ENCODE assay signal across 9 mouse cellular contexts in genomic region chr16:23272521-23273230, GRCm38 (mm10). TPM values are rescaled to one million over a fixed set of nuclear protein-coding genes. Genes with fewer than 3 reads are reported as not detected.
DNase-seq lines count a peak whose midpoint lies in the region; ATAC-seq and TF ChIP-seq lines count a peak whose summit lies in the region.
"Had no signal": no experiment of that assay in that cellular context is flagged by ENCODE, and none has a peak within 500 bp of the region (broad histone marks: within the 10 kb centered on the region; RNA-seq: fewer than 3 reads in every experiment).

No protein-coding gene starts in this region.

- H3K4me1 ChIP-seq in kidney, postnatal 0 days (replicated peaks; ENCODE audit: insufficient read depth, low read length), result peaks cover 29% of the 10 kb centered on the region
- H3K4me1 ChIP-seq in kidney, embryonic 14.5 days (ENCODE audit: control insufficient read depth, insufficient read depth, low read length), result peaks cover 34% of the 10 kb centered on the region
- H3K4me1 ChIP-seq in E14TG2a.4 (replicated peaks; ENCODE audit: low read depth, low read length), result peaks cover 63% of the 10 kb centered on the region
- H3K4me1 ChIP-seq in hindbrain, embryonic 16.5 days (ENCODE audit: control insufficient read depth, insufficient read depth, low read depth, low read length), result peaks cover 14% of the 10 kb centered on the region

- H3K9ac ChIP-seq in kidney, postnatal 0 days (ENCODE audit: low read depth, low read length), result no peak overlapping the region
- H3K9ac ChIP-seq in kidney, embryonic 14.5 days (ENCODE audit: low read depth, low read length), result no peak overlapping the region
- no peak overlapping the region for H3K9ac ChIP-seq in hindbrain, embryonic 16.5 days (ENCODE audit: low read depth, low read length)
- H3K9ac ChIP-seq: limb, embryonic 13.5 days had no signal

- WGBS in kidney, postnatal 0 days, result 52% methylated on average over 9 of the region's 9 CpGs
- WGBS in kidney, embryonic 14.5 days, result 46% methylated on average over 9 of the region's 9 CpGs
- 59% methylated on average over 9 of the region's 9 CpGs for WGBS in hindbrain, embryonic 16.5 days

- no peaks in the 10 kb centered on the region for H3K36me3 ChIP-seq in kidney, postnatal 0 days (ENCODE audit: insufficient read depth, low read length)
- H3K36me3 ChIP-seq in kidney, embryonic 14.5 days (ENCODE audit: control insufficient read depth, insufficient read depth, low read length), result no peaks in the 10 kb centered on the region
- no peaks in the 10 kb centered on the region for H3K36me3 ChIP-seq in E14TG2a.4 (ENCODE audit: insufficient read depth, low read length)
- H3K36me3 ChIP-seq in hindbrain, embryonic 16.5 days (ENCODE audit: control insufficient read depth, insufficient read depth, low read length), result no peaks in the 10 kb centered on the region
- H3K36me3 ChIP-seq: limb, embryonic 13.5 days had no signal

- peak; percentile 64 for DNase-seq in adrenal gland, postnatal 14 days
- DNase-seq in adrenal gland, postnatal 10 days, result no peak
- peak; percentile 45 for DNase-seq in kidney, postnatal 0 days (ENCODE audit: low spot score)
- DNase-seq in left cerebral cortex, postnatal 14 days (ENCODE audit: low spot score in 2 of 2), result no peak
- DNase-seq in left cerebral cortex, postnatal 25 days (ENCODE audit: low spot score in 2 of 2), result no peak

- H3K4me2 ChIP-seq in kidney, postnatal 0 days (ENCODE audit: low read length), result no peak overlapping the region
- no peak overlapping the region for H3K4me2 ChIP-seq in kidney, embryonic 14.5 days (replicated peaks; ENCODE audit: low read depth, low read length)
- H3K4me2 ChIP-seq in hindbrain, embryonic 16.5 days (ENCODE audit: low read length), result no peak overlapping the region
- H3K4me2 ChIP-seq: limb, embryonic 13.5 days had no signal

- no peak overlapping the region for H3K4me3 ChIP-seq in kidney, postnatal 0 days (replicated peaks; ENCODE audit: low read depth, low read length)
- no peak overlapping the region for H3K4me3 ChIP-seq in kidney, embryonic 14.5 days (ENCODE audit: low read length)
- peak overlapping the region; percentile 14; the same call in 1 of the 2 replicates for H3K4me3 ChIP-seq in E14TG2a.4 (replicated peaks; ENCODE audit: low read length)
- H3K4me3 ChIP-seq in hindbrain, embryonic 16.5 days (ENCODE audit: low read length), result no peak overlapping the region
- H3K4me3 ChIP-seq: limb, embryonic 13.5 days had no signal

- no peak for TF ChIP-seq CTCF in kidney, postnatal 0 days (IDR thresholded peaks at IDR 0.05; ENCODE audit: low read depth)
- TF ChIP-seq CTCF in E14TG2a.4 (conservative IDR thresholded peaks at IDR 0.05; ENCODE audit: low read length), result no peak

- intact Hi-C loops in left cerebral cortex, postnatal 14 days (cut with DNase I), result no loop called here
- intact Hi-C loops in left cerebral cortex, postnatal 25 days (cut with DNase I), result loop anchor here (5.0 kb wide), 1 partner anchor 45 kb away; no protein-coding TSS in a partner anchor

- no peaks in the 10 kb centered on the region for H3K27me3 ChIP-seq in kidney, postnatal 0 days (ENCODE audit: insufficient read depth, low read length)
- H3K27me3 ChIP-seq in kidney, embryonic 14.5 days (ENCODE audit: control insufficient read depth, insufficient read depth, low read length), result no peaks in the 10 kb centered on the region
- peaks cover 9% of the 10 kb centered on the region; the same call in 1 of the 2 replicates for H3K27me3 ChIP-seq in E14TG2a.4 (ENCODE audit: insufficient read depth, low read length)
- H3K27me3 ChIP-seq in hindbrain, embryonic 16.5 days (replicated peaks; ENCODE audit: control insufficient read depth, insufficient read depth, low read length), result no peaks in the 10 kb centered on the region
- H3K27me3 ChIP-seq: limb, embryonic 13.5 days had no signal

- no peaks in the 10 kb centered on the region for H3K9me3 ChIP-seq in kidney, postnatal 0 days (replicated peaks; ENCODE audit: low read length)
- H3K9me3 ChIP-seq in kidney, embryonic 14.5 days (ENCODE audit: control insufficient read depth, low read length), result no peaks in the 10 kb centered on the region
- H3K9me3 ChIP-seq in E14TG2a.4 (ENCODE audit: low read length), result no peaks in the 10 kb centered on the region
- no peaks in the 10 kb centered on the region for H3K9me3 ChIP-seq in hindbrain, embryonic 16.5 days (ENCODE audit: control insufficient read depth, low read length)
- H3K9me3 ChIP-seq: limb, embryonic 13.5 days had no signal

- H3K27ac ChIP-seq in kidney, postnatal 0 days, result peak overlapping the region; percentile 44; the same call in 1 of the 2 replicates
- H3K27ac ChIP-seq in kidney, embryonic 14.5 days (ENCODE audit: low read depth, low read length), result no peak overlapping the region
- H3K27ac ChIP-seq in hindbrain, embryonic 16.5 days (ENCODE audit: low read depth, low read length), result 0 out of 2 replicates have a peak overlapping the region, but pooled peaks have one; percentile 11
- H3K27ac ChIP-seq: limb, embryonic 13.5 days had no signal

- no peak for ATAC-seq in kidney, postnatal 0 days (replicated peaks; ENCODE audit: low FRiP score, low read depth)
- no peak for ATAC-seq in kidney, embryonic 14.5 days (ENCODE audit: low FRiP score, low TSS enrichment)
- 0 out of 2 replicates have a peak, but pooled peaks have one; percentile 43 for ATAC-seq in hindbrain, embryonic 16.5 days

RNA-seq across cellular contexts. Expression of gene St6gal1, which starts 48.1 kb away (rescaled TPM):
- 42.8 and 43.6 TPM in 2 replicates for total RNA-seq in adrenal gland, postnatal 14 days (2021)
- 10 to 100 TPM; 41.4 to 48.5 TPM for total RNA-seq in adrenal gland, postnatal 10 days (2021)
- polyA plus RNA-seq in kidney, postnatal 0 days (2015; fragmentation: Nextera tagmentation; extraction: Ambion mirVana), result 24.5 and 28.6 TPM in 2 replicates
- 32.5 and 36.7 TPM in 2 replicates for polyA plus RNA-seq in kidney, embryonic 14.5 days (2014; fragmentation: Nextera tagmentation; extraction: Ambion mirVana)
- polyA plus RNA-seq in hindbrain, embryonic 16.5 days (2015; fragmentation: Nextera tagmentation; extraction: Ambion mirVana), result 18.4 and 22.6 TPM in 2 replicates
- 10 to 100 TPM; 10.5 to 13.0 TPM for total RNA-seq in left cerebral cortex, postnatal 14 days (2021)
- 10 to 100 TPM; 13.1 to 13.5 TPM for total RNA-seq in left cerebral cortex, postnatal 25 days (2021)

Comparison
In these comparisons a context has a peak if more than half of its experiments do, and no peak if none do; other contexts are left out.
1. DNase-seq: peak in adrenal gland, postnatal 14 days (single experiment) and kidney, postnatal 0 days (single experiment); none in adrenal gland, postnatal 10 days (single experiment), left cerebral cortex, postnatal 14 days (0 of 2) and left cerebral cortex, postnatal 25 days (0 of 2).